Mouse (Mus musculus) C2C12 (cell line): Measurements from ENCODE around the gene Cebpe. TPM values are rescaled to one million over a fixed set of nuclear protein-coding genes. Genes with fewer than 3 reads are reported as not detected.

ENCODE experiments used
- H3K27me3 ChIP-seq: one replicate; pipeline ENCODE4 v1.6.1; 2011; ENCODE audit not compliant: control insufficient read depth, insufficient read depth, insufficient read length
- H3K36me3 ChIP-seq: one replicate; pipeline ENCODE4 v1.6.1; 2011; ENCODE audit not compliant: control insufficient read depth, insufficient read depth
- H3K4me3 ChIP-seq: one replicate; pipeline ENCODE4 v1.5.1; 2011; ENCODE audit warnings: mild to moderate bottlenecking, control low read depth; ENCODE audit not compliant: poor library complexity, insufficient read depth, severe bottlenecking
- H3K79me2 ChIP-seq: one replicate; pipeline ENCODE4 v1.6.1; 2011; ENCODE audit not compliant: control insufficient read depth, insufficient read depth
- H3K79me3 ChIP-seq: one replicate; pipeline ENCODE4 v1.6.1; 2011; ENCODE audit warnings: low read depth, control low read depth
- H3ac ChIP-seq: one replicate; pipeline ENCODE3; 2011; ENCODE audit warnings: low read depth; ENCODE audit not compliant: control insufficient read depth, insufficient read length
- CEBPB ChIP-seq: IDR thresholded peaks from one replicate; pipeline ENCODE4 v1.6.1; 2011; ENCODE audit warnings: low read depth, mild to moderate bottlenecking, control low read depth, moderate library complexity
- CTCF ChIP-seq: IDR thresholded peaks from one replicate; pipeline ENCODE4 v1.5.1; 2011; ENCODE audit not compliant: control insufficient read depth, insufficient read depth, insufficient read length
- FOSL1 ChIP-seq: IDR thresholded peaks from one replicate; pipeline ENCODE4 v1.8.0; 2011; ENCODE audit warnings: mild to moderate bottlenecking, low read length; ENCODE audit not compliant: poor library complexity, insufficient read depth, severe bottlenecking
- MAX ChIP-seq: IDR thresholded peaks from one replicate; pipeline ENCODE4 v1.6.1; 2011; ENCODE audit warnings: mild to moderate bottlenecking, control low read depth
- MYOD1 ChIP-seq: IDR thresholded peaks from one replicate; pipeline ENCODE4 v1.6.1; 2011; ENCODE audit warnings: low read depth; ENCODE audit not compliant: control insufficient read depth, insufficient read length
- MYOG ChIP-seq: IDR thresholded peaks from one replicate; pipeline ENCODE4 v1.6.1; 2011; ENCODE audit not compliant: control insufficient read depth, insufficient read length; ENCODE audit errors: extremely low read depth
- USF1 ChIP-seq: IDR thresholded peaks from one replicate; pipeline ENCODE4 v1.6.1; 2011; ENCODE audit warnings: low read depth, mild to moderate bottlenecking, control low read depth, moderate library complexity
- polyA plus RNA-seq: library from polyadenylated mRNA; unstranded; fragments of >200 nt; fragmentation: generic; extraction: Trizol; gene quantifications from one replicate; pipeline ENCODE4 v1.2.1, GENCODE M21; 2012; ENCODE audit warnings: missing spikeins

Cebpe gene
- polyA plus RNA-seq, 1 experiment: not detected

- H3K79me2 ChIP-seq: no peaks in the 10 kb centered on the region
- peaks cover 46% of the 10 kb centered on the region for H3K27me3 ChIP-seq
- no peak overlapping the region for H3K4me3 ChIP-seq
- H3K36me3 ChIP-seq: no peaks in the 10 kb centered on the region
- TF ChIP-seq MAX: no peak
- no peak for TF ChIP-seq CTCF
- no peak for TF ChIP-seq FOSL1
- no peak for TF ChIP-seq USF1
- no peak for TF ChIP-seq MYOD1
- TF ChIP-seq CEBPB: no peak
- TF ChIP-seq MYOG: no peak
- no peak overlapping the region for H3ac ChIP-seq
- H3K79me3 ChIP-seq: no peaks in the 10 kb centered on the region
Measured at GRCm38 (mm10) chr14:54720041-54720440, 8.1 kb upstream of the Cebpe start.

- H3ac ChIP-seq: no peak overlapping the region
- H3K79me3 ChIP-seq: no peaks in the 10 kb centered on the region
- no peaks in the 10 kb centered on the region for H3K36me3 ChIP-seq
- peaks cover 29% of the 10 kb centered on the region for H3K27me3 ChIP-seq
- no peaks in the 10 kb centered on the region for H3K79me2 ChIP-seq
- TF ChIP-seq MYOD1: no peak
- no peak overlapping the region for H3K4me3 ChIP-seq
Measured at GRCm38 (mm10) chr14:54715402-54715801, 3.4 kb upstream of the Cebpe start.

GRCm38 (mm10) chr14:54714617-54715081, 2.7 kb upstream of the Cebpe start:
- TF ChIP-seq USF1 (no peak), CEBPB (no peak)
- Histone ChIP-seq H3K27me3 (peaks cover 36% of the 10 kb centered on the region), H3K79me2 (no peaks in the 10 kb centered on the region), H3ac (no peak overlapping the region), H3K36me3 (no peaks in the 10 kb centered on the region), H3K4me3 (no peak overlapping the region), H3K79me3 (no peaks in the 10 kb centered on the region)

- Histone ChIP-seq H3K79me3 (no peaks in the 10 kb centered on the region), H3K4me3 (no peak overlapping the region), H3K36me3 (no peaks in the 10 kb centered on the region), H3ac (no peak overlapping the region), H3K27me3 (peaks cover 41% of the 10 kb centered on the region), H3K79me2 (no peaks in the 10 kb centered on the region)
- no peak for TF ChIP-seq MAX
- peak; percentile 70 for TF ChIP-seq CTCF
- TF ChIP-seq FOSL1: no peak
Measured at GRCm38 (mm10) chr14:54714121-54714520, 2.1 kb upstream of the Cebpe start.

- TF ChIP-seq MYOG: no peak
- no peak for TF ChIP-seq CEBPB
- TF ChIP-seq CTCF: no peak
- no peak for TF ChIP-seq MYOD1
- TF ChIP-seq MAX: no peak
- no peak for TF ChIP-seq FOSL1
- no peak for TF ChIP-seq USF1
- no peak overlapping the region for H3K4me3 ChIP-seq
- no peaks in the 10 kb centered on the region for H3K79me2 ChIP-seq
Measured at GRCm38 (mm10) chr14:54712861-54713260, 887 bp upstream of the Cebpe start.

GRCm38 (mm10) chr14:54709054-54709453, 2.9 kb downstream of the Cebpe start:
- Histone ChIP-seq H3ac (no peak overlapping the region), H3K27me3 (peaks cover 67% of the 10 kb centered on the region), H3K36me3 (no peaks in the 10 kb centered on the region), H3K79me3 (no peaks in the 10 kb centered on the region), H3K4me3 (no peak overlapping the region), H3K79me2 (no peaks in the 10 kb centered on the region)
- no peak for TF ChIP-seq MAX
- no peak for TF ChIP-seq MYOG
- TF ChIP-seq MYOD1: no peak
- TF ChIP-seq USF1: no peak
- TF ChIP-seq CEBPB: no peak
- TF ChIP-seq FOSL1: no peak

More at GRCm38 (mm10) chr14:54712861-54713260, 887 bp upstream of the Cebpe start:
- Histone ChIP-seq H3K36me3 (no peaks in the 10 kb centered on the region), H3K79me3 (no peaks in the 10 kb centered on the region), H3K27me3 (peaks cover 54% of the 10 kb centered on the region), H3ac (no peak overlapping the region)
